Mouse (Mus musculus) liver, embryonic 12.5 days (tissue): ENCODE results near the gene Nppc. TPM values are rescaled to one million over a fixed set of nuclear protein-coding genes. Genes with fewer than 3 reads are reported as not detected.

Experiments used
- ATAC-seq: fragments of 200-750 bp; cut with Nextera tagmentation; 2 replicates; pipeline ENCODE4 v1.8.0; 2017; ENCODE audit warnings: moderate number of reproducible peaks, mild to moderate bottlenecking, moderate library complexity
- H3K27ac ChIP-seq: fragments of 300-500 bp; sonication (generic); 2 replicates; pipeline ENCODE4 v1.5.1; 2016; ENCODE audit warnings: mild to moderate bottlenecking
- H3K27me3 ChIP-seq: fragments of 300-500 bp; sonication (generic); replicated peaks from 2 replicates; pipeline ENCODE4 v1.6.1; 2016; ENCODE audit warnings: mild to moderate bottlenecking, moderate library complexity
- H3K36me3 ChIP-seq: fragments of 300-500 bp; sonication (generic); 2 replicates; pipeline ENCODE4 v1.6.1; 2016; ENCODE audit warnings: mild to moderate bottlenecking, moderate library complexity
- H3K4me1 ChIP-seq: fragments of 300-500 bp; sonication (generic); 2 replicates; pipeline ENCODE4 v1.6.1; 2016
- H3K4me2 ChIP-seq: fragments of 300-500 bp; sonication (generic); 2 replicates; pipeline ENCODE4 v1.6.1; 2016; ENCODE audit warnings: mild to moderate bottlenecking, moderate library complexity
- H3K4me3 ChIP-seq: fragments of 300-500 bp; sonication (generic); 2 replicates; pipeline ENCODE4 v1.5.1; 2016; ENCODE audit warnings: mild to moderate bottlenecking, moderate library complexity
- H3K9ac ChIP-seq: fragments of 300-500 bp; sonication (generic); 2 replicates; pipeline ENCODE4 v1.6.1; 2016; ENCODE audit warnings: mild to moderate bottlenecking, moderate library complexity
- H3K9me3 ChIP-seq: fragments of 300-500 bp; sonication (generic); replicated peaks from 2 replicates; pipeline ENCODE4 v1.6.1; 2016; ENCODE audit warnings: mild to moderate bottlenecking, moderate library complexity
- WGBS: fragments of 180-500 bp; shearing (Covaris S2); methylation state at CpG from one replicate; pipeline ENCODE4 v1.1.7; 2016; ENCODE audit not compliant: insufficient replicate concordance; 5-methylcytosine and 5-hydroxymethylcytosine counted together
- polyA plus RNA-seq: library from polyadenylated mRNA; unstranded; fragments of >200 nt; fragmentation: Nextera tagmentation; extraction: Ambion mirVana; gene quantifications from 2 replicates; pipeline ENCODE4 v1.2.1, GENCODE M21; 2016

Gene Nppc
- polyA plus RNA-seq, 1 experiment from 2014 or later = not detected

DNA sequence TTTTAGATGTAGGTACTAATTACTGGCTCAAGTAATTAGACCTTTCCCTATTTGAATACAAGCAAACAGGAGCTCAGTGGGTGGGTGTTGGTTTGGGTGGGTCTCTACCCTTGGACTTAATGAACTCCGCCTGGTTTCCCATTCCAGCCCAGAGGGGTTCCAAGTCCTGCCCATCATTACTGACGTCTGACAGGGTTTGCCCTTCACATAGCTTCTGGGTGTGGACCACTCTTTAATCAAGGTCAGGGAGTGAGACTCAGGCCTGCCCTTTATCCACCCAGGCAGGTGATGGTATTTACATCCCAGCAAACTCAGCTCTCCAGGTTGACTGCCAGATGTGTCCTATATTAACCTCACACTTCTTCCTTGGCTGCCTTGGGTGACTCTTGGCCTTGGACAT, 22.9 kb downstream of the Nppc start:
- no peaks in the 10 kb centered on the region for H3K9me3 ChIP-seq
- peaks cover 11% of the 10 kb centered on the region for H3K27me3 ChIP-seq
- no peaks in the 10 kb centered on the region for H3K4me1 ChIP-seq
- H3K4me3 ChIP-seq = no peak overlapping the region
- ATAC-seq = no peak
- no peaks in the 10 kb centered on the region for H3K36me3 ChIP-seq
- no peak overlapping the region for H3K4me2 ChIP-seq
- WGBS = 42% methylated on average over 2 of the region's 2 CpGs
- H3K27ac ChIP-seq = no peak overlapping the region
- H3K9ac ChIP-seq = no peak overlapping the region

DNA sequence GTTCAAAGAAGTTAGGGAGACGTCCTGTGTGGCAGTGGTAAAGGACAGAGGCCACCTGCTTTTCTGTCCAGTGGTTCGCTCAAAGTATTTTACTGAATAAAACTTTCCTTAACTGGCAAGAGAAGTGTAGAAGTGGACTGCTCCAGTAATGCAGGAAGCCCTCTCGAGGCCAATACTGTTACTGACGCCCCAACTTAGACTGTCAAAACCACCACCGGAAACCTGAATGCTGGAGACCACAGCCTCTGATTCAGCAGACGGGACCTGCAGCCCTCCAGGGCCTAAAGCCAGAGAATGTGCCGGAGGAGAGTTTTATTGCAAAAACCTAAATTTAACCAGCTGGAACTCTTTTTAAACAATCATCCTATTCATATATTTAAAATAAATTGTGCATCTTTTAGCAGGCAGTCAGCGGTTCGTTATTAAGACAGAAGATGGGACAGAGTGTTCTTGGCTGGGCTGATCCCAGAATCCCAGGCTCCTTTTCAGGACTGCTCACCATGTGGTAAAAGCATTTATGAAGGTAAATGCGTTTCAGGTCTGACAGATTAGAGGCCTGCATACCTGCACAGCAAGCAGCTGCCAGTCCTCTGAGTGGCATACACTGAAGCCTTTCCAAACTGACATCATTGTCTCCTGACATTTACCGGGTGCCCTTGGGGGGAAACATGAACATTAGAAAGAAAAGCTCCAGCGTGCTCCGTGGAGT, 27.1 kb downstream of the Nppc start:
- H3K9me3 ChIP-seq = no peaks in the 10 kb centered on the region
- no peak for ATAC-seq
- WGBS = 49% methylated on average over 13 of the region's 13 CpGs

GRCm38 (mm10) chr1:86634751-86635359, 35.5 kb downstream of the Nppc start:
- H3K4me2 ChIP-seq = peak overlapping the region; percentile 10
- H3K9ac ChIP-seq = no peak overlapping the region
- no peak overlapping the region for H3K4me3 ChIP-seq
- ATAC-seq = no peak
- H3K27me3 ChIP-seq = no peaks in the 10 kb centered on the region
- no peaks in the 10 kb centered on the region for H3K4me1 ChIP-seq
- H3K27ac ChIP-seq = no peak overlapping the region
- no peaks in the 10 kb centered on the region for H3K36me3 ChIP-seq
- 46% methylated on average over 6 of the region's 6 CpGs for WGBS
- no peaks in the 10 kb centered on the region for H3K9me3 ChIP-seq

More for the DNA sequence above, 27.1 kb downstream of the Nppc start:
- no peak overlapping the region for H3K27ac ChIP-seq
- no peak overlapping the region for H3K4me2 ChIP-seq
- no peaks in the 10 kb centered on the region for H3K36me3 ChIP-seq
- H3K27me3 ChIP-seq = peaks cover 11% of the 10 kb centered on the region
- H3K4me3 ChIP-seq = no peak overlapping the region
- H3K4me1 ChIP-seq = no peaks in the 10 kb centered on the region
- H3K9ac ChIP-seq = no peak overlapping the region

GRCm38 (mm10) chr1:86633840-86634750, 36.3 kb downstream of the Nppc start:
- no peaks in the 10 kb centered on the region for H3K4me1 ChIP-seq
- 58% methylated on average over 7 of the region's 7 CpGs for WGBS
- no peaks in the 10 kb centered on the region for H3K27me3 ChIP-seq
- no peaks in the 10 kb centered on the region for H3K9me3 ChIP-seq
- no peaks in the 10 kb centered on the region for H3K36me3 ChIP-seq
- H3K27ac ChIP-seq = no peak overlapping the region
- no peak overlapping the region for H3K9ac ChIP-seq
- ATAC-seq = no peak
- no peak overlapping the region for H3K4me3 ChIP-seq
- H3K4me2 ChIP-seq = peak overlapping the region; percentile 10

DNA sequence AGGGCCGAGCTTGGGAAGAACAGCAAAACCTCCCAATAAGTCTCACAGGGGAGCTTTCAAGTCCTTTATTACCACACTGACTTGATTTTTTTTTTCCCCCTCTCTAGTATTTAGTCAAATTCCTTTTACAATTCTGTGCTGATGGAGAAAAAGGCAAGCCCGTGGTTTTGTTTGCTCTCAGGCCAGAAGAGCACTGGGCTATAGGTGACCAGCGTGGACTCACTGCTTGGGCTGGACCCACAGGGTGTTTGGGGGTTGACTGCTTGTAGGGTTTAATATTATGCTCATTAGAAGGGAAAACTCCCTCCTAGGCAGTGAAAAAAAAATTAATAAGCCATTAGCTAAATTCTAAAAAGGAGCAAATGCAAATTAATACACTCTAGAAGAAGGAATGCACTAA, 36.9 kb downstream of the Nppc start:
- Histone ChIP-seq H3K9me3 (no peaks in the 10 kb centered on the region), H3K4me3 (no peak overlapping the region), H3K27me3 (no peaks in the 10 kb centered on the region), H3K4me1 (no peaks in the 10 kb centered on the region), H3K9ac (no peak overlapping the region), H3K36me3 (no peaks in the 10 kb centered on the region), H3K4me2 (no peak overlapping the region), H3K27ac (no peak overlapping the region)
- no peak for ATAC-seq
- 54% methylated on average over 3 of the region's 3 CpGs for WGBS

DNA sequence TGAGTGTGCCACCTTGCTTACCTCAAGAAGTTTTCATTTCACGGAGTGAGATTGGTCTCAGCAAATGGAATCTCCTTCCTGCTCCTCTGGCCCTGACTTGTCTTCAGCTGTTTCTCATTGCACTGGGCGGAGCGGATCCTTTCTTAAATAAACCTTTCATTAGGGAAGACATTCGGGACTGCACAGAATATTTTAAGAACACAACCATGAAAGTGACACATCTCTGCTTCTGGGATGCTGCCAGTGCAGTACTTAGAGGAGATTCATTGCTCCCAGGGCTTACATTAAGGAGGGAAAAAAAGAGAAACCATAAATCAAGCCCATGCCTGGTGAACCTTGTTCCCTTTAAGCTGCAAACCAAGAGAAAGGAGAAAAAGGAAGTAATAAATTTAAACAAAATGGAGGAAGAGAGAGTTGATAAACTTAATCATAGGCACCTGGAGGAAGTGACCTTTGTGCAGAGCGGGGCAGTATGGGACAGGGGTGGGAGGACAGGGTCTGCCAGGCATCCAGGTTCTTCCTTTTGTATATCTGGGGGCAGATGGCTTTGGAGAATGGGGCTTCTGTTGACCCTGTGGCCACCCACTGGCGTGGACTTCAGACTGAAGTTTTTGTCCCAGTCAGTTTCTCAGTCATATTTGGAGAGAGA, 37.5 kb downstream of the Nppc start:
- Histone ChIP-seq H3K4me2 (no peak overlapping the region), H3K4me3 (no peak overlapping the region), H3K9me3 (no peaks in the 10 kb centered on the region), H3K4me1 (no peaks in the 10 kb centered on the region), H3K27me3 (no peaks in the 10 kb centered on the region), H3K36me3 (no peaks in the 10 kb centered on the region), H3K9ac (no peak overlapping the region), H3K27ac (no peak overlapping the region)
- 56% methylated on average over 6 of the region's 6 CpGs for WGBS
- ATAC-seq = no peak

DNA sequence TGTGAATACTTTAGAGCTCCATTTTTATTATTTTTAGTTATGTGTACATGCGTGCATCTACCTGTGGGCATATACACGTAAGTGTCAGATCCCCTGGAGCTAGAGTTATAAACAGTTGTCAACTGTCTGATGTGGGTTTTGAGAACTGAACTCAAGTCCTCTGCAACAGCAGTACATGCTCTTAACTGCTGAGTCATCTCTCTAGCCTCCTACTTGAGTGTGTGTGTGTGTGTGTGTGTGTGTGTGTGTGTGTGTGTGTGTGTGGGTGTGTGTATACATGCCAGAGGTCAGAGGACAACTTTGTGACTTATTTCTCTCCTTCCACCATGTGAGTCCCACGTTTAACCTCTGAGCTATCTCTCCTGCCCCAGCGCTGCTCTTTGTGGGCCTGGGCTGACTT, 39.8 kb downstream of the Nppc start:
- Histone ChIP-seq H3K9ac (no peak overlapping the region), H3K36me3 (no peaks in the 10 kb centered on the region), H3K4me2 (no peak overlapping the region), H3K27me3 (no peaks in the 10 kb centered on the region), H3K4me1 (no peaks in the 10 kb centered on the region), H3K9me3 (no peaks in the 10 kb centered on the region), H3K27ac (no peak overlapping the region), H3K4me3 (no peak overlapping the region)
- ATAC-seq = no peak
- WGBS = 56% methylated on average over 4 of the region's 4 CpGs

DNA sequence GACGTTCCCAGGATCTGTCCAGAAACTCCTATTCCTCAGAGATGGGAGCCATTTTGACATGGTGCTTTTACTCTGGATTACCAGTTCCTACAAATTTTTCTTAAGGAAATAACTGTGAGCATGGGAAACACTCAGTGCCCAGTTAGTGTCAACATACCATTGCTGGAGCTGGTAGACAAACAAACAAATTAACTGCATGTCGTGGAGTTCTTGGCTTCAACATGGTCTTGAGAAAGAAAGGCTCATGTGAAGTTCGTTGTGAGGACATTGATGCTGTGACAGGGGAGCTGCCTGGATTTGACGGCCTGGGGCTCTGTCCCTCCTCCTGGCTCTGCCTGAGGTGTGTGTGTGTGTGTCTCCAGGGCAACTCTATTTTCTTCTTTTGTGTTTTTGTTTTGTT, 40.4 kb downstream of the Nppc start:
- H3K9ac ChIP-seq = no peak overlapping the region
- no peak for ATAC-seq
- H3K4me2 ChIP-seq = no peak overlapping the region
- 50% methylated on average over 4 of the region's 4 CpGs for WGBS
- H3K36me3 ChIP-seq = no peaks in the 10 kb centered on the region
- H3K27ac ChIP-seq = no peak overlapping the region
- H3K9me3 ChIP-seq = no peaks in the 10 kb centered on the region
- H3K27me3 ChIP-seq = no peaks in the 10 kb centered on the region
- no peak overlapping the region for H3K4me3 ChIP-seq
- H3K4me1 ChIP-seq = no peaks in the 10 kb centered on the region

DNA sequence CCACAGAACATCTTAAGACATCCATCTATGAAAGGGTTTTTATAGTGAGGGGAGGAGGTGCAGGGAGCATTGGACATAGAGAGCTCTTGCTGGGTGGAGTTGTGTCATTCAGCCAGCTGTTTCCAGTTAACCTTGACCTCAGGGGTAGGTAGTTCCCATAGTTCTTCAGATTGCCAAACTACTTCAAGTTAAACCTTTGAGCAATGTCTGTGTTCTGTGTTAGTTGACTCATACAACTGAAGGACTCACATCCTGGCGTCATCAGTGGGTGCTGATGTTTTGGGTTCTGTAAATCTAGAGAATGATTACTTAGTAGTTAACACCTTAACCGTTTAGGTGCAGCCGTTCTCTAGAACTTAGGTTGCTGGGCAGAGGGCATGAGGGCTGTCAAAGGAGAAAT, 42.1 kb downstream of the Nppc start:
- Histone ChIP-seq H3K4me2 (no peak overlapping the region), H3K27ac (no peak overlapping the region), H3K4me1 (no peaks in the 10 kb centered on the region), H3K9ac (no peak overlapping the region), H3K36me3 (no peaks in the 10 kb centered on the region), H3K27me3 (no peaks in the 10 kb centered on the region), H3K9me3 (no peaks in the 10 kb centered on the region), H3K4me3 (no peak overlapping the region)
- 64% methylated on average over 3 of the region's 3 CpGs for WGBS
- ATAC-seq = no peak

GRCm38 (mm10) chr1:86623001-86624000, 47.1 kb downstream of the Nppc start:
- H3K27me3 ChIP-seq = no peaks in the 10 kb centered on the region
- no peak overlapping the region for H3K9ac ChIP-seq
- H3K4me1 ChIP-seq = no peaks in the 10 kb centered on the region
- ATAC-seq = no peak
- no peak overlapping the region for H3K4me2 ChIP-seq
- H3K4me3 ChIP-seq = no peak overlapping the region
- H3K9me3 ChIP-seq = no peaks in the 10 kb centered on the region
- no peaks in the 10 kb centered on the region for H3K36me3 ChIP-seq
- no peak overlapping the region for H3K27ac ChIP-seq
- WGBS = 50% methylated on average over 16 of the region's 16 CpGs

GRCm38 (mm10) chr1:86622296-86622695, 48.1 kb downstream of the Nppc start:
- Histone ChIP-seq H3K9me3 (no peaks in the 10 kb centered on the region), H3K4me2 (no peak overlapping the region), H3K9ac (no peak overlapping the region), H3K4me1 (no peaks in the 10 kb centered on the region), H3K27me3 (no peaks in the 10 kb centered on the region), H3K27ac (no peak overlapping the region), H3K4me3 (no peak overlapping the region), H3K36me3 (no peaks in the 10 kb centered on the region)
- 64% methylated on average over 2 of the region's 2 CpGs for WGBS
- ATAC-seq = no peak
